Mouse (Mus musculus): ENCODE results near the gene Map1b.
A peak's percentile ranks its signal among the peaks of the same experiment; 100 is the strongest.

Map1b gene

GRCm38 (mm10) chr13:99395531-99395930, 120.8 kb downstream of the Map1b start:
- DNase-seq: no peak

GRCm38 (mm10) chr13:99394694-99395093, 121.6 kb downstream of the Map1b start:
- peak; percentile 29 for DNase-seq

GRCm38 (mm10) chr13:99393128-99393527, 123.2 kb downstream of the Map1b start:
- DNase-seq: no peak

GRCm38 (mm10) chr13:99391417-99391816, 124.9 kb downstream of the Map1b start:
- no peak for DNase-seq

- DNase-seq: no peak
Observed at GRCm38 (mm10) chr13:99387901-99388811, 128.2 kb downstream of the Map1b start.

- no peak for DNase-seq
Observed at GRCm38 (mm10) chr13:99386341-99386740, 130.0 kb downstream of the Map1b start.

GRCm38 (mm10) chr13:99385911-99386310, 130.4 kb downstream of the Map1b start:
- DNase-seq: no peak

- DNase-seq: peak; percentile 21
Observed at GRCm38 (mm10) chr13:99384555-99385203, 131.7 kb downstream of the Map1b start.

GRCm38 (mm10) chr13:99382373-99382772, 134.0 kb downstream of the Map1b start:
- DNase-seq: no peak

- DNase-seq: no peak
Observed at GRCm38 (mm10) chr13:99378223-99378622, 138.1 kb downstream of the Map1b start.

- no peak for DNase-seq
Observed at GRCm38 (mm10) chr13:99377055-99377454, 139.3 kb downstream of the Map1b start.

GRCm38 (mm10) chr13:99375550-99375949, 140.8 kb downstream of the Map1b start:
- peak; percentile 73 for DNase-seq

GRCm38 (mm10) chr13:99374191-99374590, 142.1 kb downstream of the Map1b start:
- DNase-seq: no peak

GRCm38 (mm10) chr13:99373684-99374083, 142.7 kb downstream of the Map1b start:
- no peak for DNase-seq
